Mouse (Mus musculus): ENCODE measurements around the gene Rxfp3. TPM values are rescaled to one million over a fixed set of nuclear protein-coding genes. Genes with fewer than 3 reads are reported as not detected.

Rxfp3 gene
- polyA plus RNA-seq, 1 experiment from 2014 or later, result 2.9 TPM

Other genes with a start within 250 kb of the Rxfp3 start
- gene C1qtnf3, start 85.7 kb downstream of the Rxfp3 start, polyA plus RNA-seq (2016; fragmentation: Nextera tagmentation; extraction: Ambion mirVana), result 27.7 and 30.1 TPM in 2 replicates
- gene Amacr, start 56.2 kb downstream of the Rxfp3 start, polyA plus RNA-seq (2016; fragmentation: Nextera tagmentation; extraction: Ambion mirVana), result 14.0 and 14.3 TPM in 2 replicates
- gene Slc45a2, start 37.3 kb downstream of the Rxfp3 start, polyA plus RNA-seq (2016; fragmentation: Nextera tagmentation; extraction: Ambion mirVana), result 0.10 and 0.15 TPM in 2 replicates
- gene Adamts12, start 26.8 kb upstream of the Rxfp3 start, polyA plus RNA-seq (2016; fragmentation: Nextera tagmentation; extraction: Ambion mirVana), result 1.7 and 2.0 TPM in 2 replicates

All from neural tube, embryonic 12.5 days (tissue).